Mouse (Mus musculus) intestine, embryonic 14.5 days (tissue): ENCODE measurements around the gene Olfr94. TPM values are rescaled to one million over a fixed set of nuclear protein-coding genes. Genes with fewer than 3 reads are reported as not detected.

Source experiments
- ATAC-seq: fragments of 200-750 bp; cut with Nextera tagmentation; replicated peaks from 2 replicates; pipeline ENCODE4 v1.8.0; 2017; ENCODE audit warnings: low read depth, moderate number of reproducible peaks, moderate TSS enrichment, moderate library complexity; ENCODE audit not compliant: low FRiP score, low TSS enrichment
- DNase-seq: peaks from one replicate; pipeline ENCODE4 v3.0.0-alpha.2; 2018; ENCODE audit warnings: low spot score
- H3K27ac ChIP-seq: fragments of 300-500 bp; sonication (generic); 2 replicates; pipeline ENCODE4 v1.5.1; 2014; ENCODE audit warnings: low read depth, mild to moderate bottlenecking, control low read depth
- H3K27me3 ChIP-seq: fragments of 300-500 bp; sonication (generic); replicated peaks from 2 replicates; pipeline ENCODE4 v1.6.1; 2014; ENCODE audit warnings: low read length, control low read depth; ENCODE audit not compliant: control insufficient read depth, insufficient read depth
- H3K36me3 ChIP-seq: fragments of 300-500 bp; sonication (generic); 2 replicates; pipeline ENCODE4 v1.6.1; 2014; ENCODE audit warnings: low read length, control low read depth; ENCODE audit not compliant: control insufficient read depth, insufficient read depth
- H3K4me1 ChIP-seq: fragments of 300-500 bp; sonication (generic); replicated peaks from 2 replicates; pipeline ENCODE4 v1.6.1; 2014; ENCODE audit warnings: low read length, control low read depth, mixed read lengths; ENCODE audit not compliant: control insufficient read depth, insufficient read depth
- H3K4me2 ChIP-seq: fragments of 300-500 bp; sonication (generic); 2 replicates; pipeline ENCODE4 v1.6.1; 2014; ENCODE audit warnings: low read length
- H3K4me3 ChIP-seq: fragments of 300-500 bp; sonication (generic); 2 replicates; pipeline ENCODE4 v1.5.1; 2014; ENCODE audit warnings: low read depth, low read length, control low read depth, mixed read lengths
- H3K9ac ChIP-seq: fragments of 300-500 bp; sonication (generic); 2 replicates; pipeline ENCODE4 v1.6.1; 2014; ENCODE audit warnings: mild to moderate bottlenecking, low read length
- H3K9me3 ChIP-seq: fragments of 300-500 bp; sonication (generic); 2 replicates; pipeline ENCODE4 v1.6.1; 2016; ENCODE audit warnings: low read length, control low read depth; ENCODE audit not compliant: control insufficient read depth
- WGBS: fragments of 180-500 bp; shearing (Covaris S2); extraction: QIAGEN DNeasy Blood & Tissue Kit; methylation state at CpG from one replicate; pipeline ENCODE4 v1.1.7; 2014; 5-methylcytosine and 5-hydroxymethylcytosine counted together
- polyA plus RNA-seq: library from polyadenylated mRNA; unstranded; fragments of >200 nt; fragmentation: Nextera tagmentation; extraction: Ambion mirVana; gene quantifications from 2 replicates; pipeline ENCODE4 v1.2.1, GENCODE M21; 2014

Gene Olfr94
- polyA plus RNA-seq, 1 experiment from 2014 or later, result not detected

DNA sequence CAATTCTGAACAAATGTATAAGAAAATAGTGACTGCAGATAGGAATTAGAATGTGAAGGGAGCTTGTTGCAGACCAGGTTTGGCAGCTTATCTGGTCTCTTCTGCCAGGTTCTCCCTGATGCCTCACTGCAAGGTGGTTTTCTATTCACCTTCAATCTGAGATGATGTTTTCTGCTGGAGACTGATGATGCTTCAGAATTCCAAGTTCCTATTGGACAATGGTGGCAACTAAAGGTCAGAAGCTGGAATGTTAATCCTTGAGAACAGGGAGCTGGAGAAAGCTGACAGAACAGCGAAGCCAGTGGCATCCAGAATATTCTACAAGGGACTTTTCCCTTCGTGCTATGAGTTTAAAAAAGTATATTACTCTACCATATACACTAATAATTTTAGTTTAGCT lies 10.1 kb downstream of the Olfr94 start:
- no peak overlapping the region for H3K27ac ChIP-seq
- DNase-seq (no peak), ATAC-seq (no peak)
- no peak overlapping the region for H3K4me3 ChIP-seq
- H3K9me3 ChIP-seq, result no peaks in the 10 kb centered on the region
- no peak overlapping the region for H3K9ac ChIP-seq
- WGBS, result 35% methylated on average over 2 of the region's 2 CpGs
- H3K27me3 ChIP-seq, result peaks cover 2% of the 10 kb centered on the region; the same call in 1 of the 2 replicates
- H3K4me2 ChIP-seq, result no peak overlapping the region
- H3K36me3 ChIP-seq, result no peaks in the 10 kb centered on the region
- H3K4me1 ChIP-seq, result no peaks in the 10 kb centered on the region

DNA sequence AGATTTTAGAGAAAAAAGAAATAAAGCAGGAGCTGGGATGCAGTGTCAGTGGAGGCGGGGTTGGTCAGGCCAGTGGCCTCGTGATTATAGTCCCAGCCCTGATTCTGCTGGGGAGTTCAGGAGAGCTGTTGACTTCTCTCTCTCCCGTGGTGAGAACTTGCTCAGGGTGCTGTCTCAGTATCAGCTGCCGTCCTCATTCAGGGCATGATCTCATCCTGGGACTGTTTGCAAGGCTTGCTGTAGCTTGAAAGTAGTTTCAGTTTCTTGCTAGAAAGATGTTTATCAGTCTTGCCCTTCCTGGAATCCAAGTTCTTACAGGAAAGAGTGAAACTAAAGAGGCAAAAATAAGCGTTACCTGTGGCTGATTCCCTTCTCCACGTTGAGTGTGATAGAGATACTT lies 15.3 kb downstream of the Olfr94 start:
- H3K36me3 ChIP-seq, result no peaks in the 10 kb centered on the region
- H3K4me3 ChIP-seq, result no peak overlapping the region
- 38% methylated on average over 6 of the region's 6 CpGs for WGBS
- no peaks in the 10 kb centered on the region for H3K27me3 ChIP-seq
- no peak overlapping the region for H3K9ac ChIP-seq
- no peak overlapping the region for H3K27ac ChIP-seq
- DNase-seq (no peak), ATAC-seq (no peak)
- H3K4me1 ChIP-seq, result no peaks in the 10 kb centered on the region
- H3K9me3 ChIP-seq, result no peaks in the 10 kb centered on the region
- no peak overlapping the region for H3K4me2 ChIP-seq

DNA sequence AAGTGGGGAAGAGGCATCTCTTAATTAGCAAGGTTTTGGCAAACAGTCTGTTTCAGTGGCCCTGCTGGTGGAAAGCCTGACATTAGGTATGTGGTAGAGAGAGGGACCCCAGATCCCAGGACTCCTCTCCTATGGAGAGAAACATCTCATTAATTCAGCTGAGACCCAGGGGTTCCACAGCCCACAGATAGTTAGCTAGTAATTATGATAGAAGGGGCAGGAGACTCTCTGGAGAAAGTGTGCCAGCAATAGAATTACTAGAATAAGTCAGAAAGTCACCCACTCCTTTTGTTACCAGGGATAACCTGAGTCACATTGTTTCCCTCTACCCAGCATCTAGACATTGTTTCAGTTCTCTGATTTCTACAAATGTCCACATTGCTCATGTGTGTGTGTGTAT lies 39.4 kb downstream of the Olfr94 start, which contains the start of gene Olfr93:
TSS of gene Olfr93 (minus strand) at position 101 of the 400 bp plus-strand sequence.
- H3K27ac ChIP-seq, result no peak within 1 kb of the TSS
- H3K4me1 ChIP-seq, result no peaks in the 10 kb centered on the region
- H3K4me2 ChIP-seq, result no peak within 1 kb of the TSS
- ATAC-seq (no peak), DNase-seq (no peak)
- no peaks in the 10 kb centered on the region for H3K27me3 ChIP-seq
- no peaks in the 10 kb centered on the region for H3K9me3 ChIP-seq
- no peaks in the 10 kb centered on the region for H3K36me3 ChIP-seq
- no peak within 1 kb of the TSS for H3K9ac ChIP-seq
- H3K4me3 ChIP-seq, result no peak within 1 kb of the TSS

Other genes starting within 250 kb of the Olfr94 start
- 120 and 132 TPM in 2 replicates for gene Ppp1r11, start 249.3 kb downstream of the Olfr94 start, polyA plus RNA-seq
- 88.7 and 91.2 TPM in 2 replicates for gene Znrd1, start 242.4 kb downstream of the Olfr94 start, polyA plus RNA-seq
- gene Znrd1as, start 242.4 kb downstream of the Olfr94 start, polyA plus RNA-seq, result 4.9 and 6.6 TPM in 2 replicates
- not detected in 2 replicates for gene 2410137M14Rik, start 219.8 kb downstream of the Olfr94 start, polyA plus RNA-seq
- gene H2-M5, start 211.5 kb downstream of the Olfr94 start, polyA plus RNA-seq, result 0.16 and 0.51 TPM in 2 replicates
- 78.3 and 85.0 TPM in 2 replicates for gene Zfp57, start 199.8 kb downstream of the Olfr94 start, polyA plus RNA-seq
- 0.14 and 0.24 TPM in 2 replicates for gene Mog, start 177.6 kb downstream of the Olfr94 start, polyA plus RNA-seq
- 12.6 and 13.7 TPM in 2 replicates for gene Gabbr1, start 155.0 kb downstream of the Olfr94 start, polyA plus RNA-seq
- 0.07 TPM in 1 of 2 replicates, not detected in the other for gene Olfr90, start 112.5 kb downstream of the Olfr94 start, polyA plus RNA-seq
- not detected in 2 replicates for gene Olfr91, start 102.7 kb downstream of the Olfr94 start, polyA plus RNA-seq
- gene Olfr92, start 80.9 kb downstream of the Olfr94 start, polyA plus RNA-seq, result not detected in 2 replicates
- not detected in 2 replicates for gene Olfr93, start 39.5 kb downstream of the Olfr94 start, polyA plus RNA-seq
- gene Ubd, start 7.1 kb downstream of the Olfr94 start, polyA plus RNA-seq, result not detected in 2 replicates
- gene Olfr95, start 12.1 kb upstream of the Olfr94 start, polyA plus RNA-seq, result not detected in 2 replicates
- gene Olfr96, start 19.2 kb upstream of the Olfr94 start, polyA plus RNA-seq, result not detected in 2 replicates
- gene Olfr97, start 36.3 kb upstream of the Olfr94 start, polyA plus RNA-seq, result not detected in 2 replicates
- not detected in 2 replicates for gene Olfr98, start 62.8 kb upstream of the Olfr94 start, polyA plus RNA-seq
- 4.6 and 5.4 TPM in 2 replicates for gene H2-M3, start 69.2 kb upstream of the Olfr94 start, polyA plus RNA-seq
- gene Olfr99, start 82.5 kb upstream of the Olfr94 start, polyA plus RNA-seq, result not detected in 2 replicates
- not detected in 2 replicates for gene Olfr101, start 103.3 kb upstream of the Olfr94 start, polyA plus RNA-seq
- gene Olfr102, start 116.1 kb upstream of the Olfr94 start, polyA plus RNA-seq, result not detected in 2 replicates
- not detected in 2 replicates for gene Olfr103, start 138.7 kb upstream of the Olfr94 start, polyA plus RNA-seq
- not detected in 2 replicates for gene Olfr104-ps, start 158.6 kb upstream of the Olfr94 start, polyA plus RNA-seq
- not detected in 2 replicates for gene Olfr105-ps, start 178.0 kb upstream of the Olfr94 start, polyA plus RNA-seq
- not detected in 2 replicates for gene Olfr106-ps, start 189.4 kb upstream of the Olfr94 start, polyA plus RNA-seq
- not detected in 2 replicates for gene Olfr107, start 198.2 kb upstream of the Olfr94 start, polyA plus RNA-seq
- not detected in 2 replicates for gene Olfr108, start 244.5 kb upstream of the Olfr94 start, polyA plus RNA-seq